Mouse (Mus musculus) retina, postnatal 1 day (tissue): ENCODE measurements around the gene Adgrf5.
"Not testable (repeated sequence)": the region's sequence is repeated elsewhere in the genome, so short reads cannot be mapped to it uniquely, and the experiment has no call there.

Experiments
- DNase-seq: peaks from one replicate; pipeline ENCODE4 v3.0.0-alpha.2; 2012

Gene Adgrf5

DNA sequence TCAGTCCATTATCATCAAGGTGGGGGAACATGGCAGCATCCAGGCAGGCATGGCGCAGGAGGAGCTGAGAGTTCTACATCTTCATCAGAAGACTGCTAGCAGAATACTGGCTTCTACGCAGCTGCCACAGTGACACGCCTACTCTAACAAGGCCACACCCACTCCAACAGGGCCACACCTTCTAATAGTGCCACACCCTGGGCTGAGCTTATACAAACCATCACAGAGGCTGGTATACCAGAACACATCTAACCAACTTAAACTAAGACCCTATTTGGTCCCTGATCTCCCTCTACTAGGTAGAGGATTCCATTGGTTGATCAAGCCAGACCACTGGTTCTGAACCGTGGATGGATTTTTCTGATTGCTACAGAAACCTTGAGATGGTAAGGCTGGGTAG lies 112.3 kb downstream of the Adgrf5 start:
- DNase-seq: no peak

DNA sequence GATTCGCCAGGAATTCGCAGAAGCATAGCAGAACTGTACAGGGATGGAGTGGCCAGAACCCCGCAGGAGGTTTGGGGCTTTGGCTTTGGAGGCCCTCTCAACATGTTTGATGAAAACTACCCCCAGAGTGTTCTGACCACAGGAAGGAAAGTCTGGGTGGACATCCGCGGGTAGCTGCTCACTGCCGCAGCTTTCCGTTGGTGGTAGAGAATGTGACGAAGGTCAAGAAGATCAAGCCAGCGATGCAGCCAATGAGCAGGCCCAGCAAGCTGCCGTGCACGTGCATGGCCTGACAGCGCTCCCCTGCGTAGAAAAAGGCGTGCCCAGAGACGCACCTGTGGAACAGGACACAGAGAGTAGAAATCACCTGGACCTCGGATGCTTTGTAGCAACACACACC lies 114.5 kb downstream of the Adgrf5 start:
- no peak for DNase-seq

DNA sequence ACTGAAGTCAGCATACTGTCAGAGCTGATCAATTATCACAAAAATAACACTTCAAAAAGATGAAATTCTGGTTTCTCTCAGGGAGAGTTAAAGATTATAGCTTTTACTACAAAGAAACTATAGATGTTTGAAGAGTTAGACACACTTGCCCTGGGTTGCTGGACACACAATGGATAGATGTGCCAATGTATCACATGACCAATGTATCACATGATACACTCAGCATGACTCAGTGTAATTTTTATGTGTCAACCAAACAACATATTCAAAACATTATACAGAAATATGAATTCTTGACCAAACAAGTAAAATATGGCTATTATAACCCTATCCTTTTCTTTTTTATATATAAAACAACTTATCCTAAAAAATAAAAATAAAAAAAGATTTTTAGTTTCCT lies 117.4 kb downstream of the Adgrf5 start:
- no peak for DNase-seq

DNA sequence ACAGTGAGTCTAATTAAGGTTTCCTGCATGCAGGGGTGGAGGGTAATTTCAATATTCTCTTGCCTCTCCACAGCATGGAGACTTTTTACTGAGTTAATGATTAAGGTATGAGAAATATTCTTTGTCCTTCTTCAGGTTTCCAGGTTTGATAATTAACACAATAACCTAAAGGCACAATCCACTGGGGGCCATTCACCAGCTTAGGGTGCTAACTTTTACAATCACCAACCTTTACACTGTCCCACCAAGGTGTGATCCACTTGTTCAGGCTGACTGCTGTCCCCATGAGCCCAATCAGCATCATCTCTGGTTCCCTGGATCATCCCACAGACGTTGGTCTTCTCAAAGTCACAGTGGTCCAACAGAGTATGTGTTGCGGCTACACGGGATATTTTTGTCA lies 125.7 kb downstream of the Adgrf5 start:
- no peak for DNase-seq

DNA sequence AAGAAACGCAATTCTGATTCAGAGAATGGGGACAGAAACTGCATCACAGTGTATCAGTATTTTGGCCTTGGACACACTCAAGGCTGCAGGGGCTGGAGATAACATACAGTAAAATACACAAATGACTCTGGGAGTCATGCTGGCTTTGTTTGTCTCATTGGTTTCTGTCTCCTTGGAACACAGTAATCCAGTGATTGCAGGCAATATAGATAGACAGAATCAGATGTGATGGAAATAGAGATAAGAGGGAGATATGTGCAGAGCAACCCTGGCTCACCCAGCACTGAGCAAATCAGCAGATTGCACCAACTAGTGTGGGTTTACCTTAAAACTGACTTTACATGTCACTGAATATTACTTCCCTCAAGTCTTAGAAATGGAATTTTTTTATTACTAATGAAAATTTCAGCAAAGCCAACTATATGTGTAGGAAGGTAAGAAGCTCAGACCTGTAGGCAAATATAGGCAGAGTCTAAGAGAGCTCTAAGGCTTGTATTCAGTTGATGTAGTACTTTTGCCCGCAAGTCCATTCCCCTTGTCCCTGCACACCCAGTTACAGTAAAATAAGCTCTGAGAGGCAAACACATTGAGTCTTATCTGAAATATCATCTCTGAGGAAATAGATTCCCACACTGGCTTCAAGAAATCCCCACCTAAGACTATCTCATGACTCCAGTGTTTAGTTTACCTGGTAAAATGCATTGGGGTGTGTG lies 128.3 kb downstream of the Adgrf5 start:
- DNase-seq: no peak

DNA sequence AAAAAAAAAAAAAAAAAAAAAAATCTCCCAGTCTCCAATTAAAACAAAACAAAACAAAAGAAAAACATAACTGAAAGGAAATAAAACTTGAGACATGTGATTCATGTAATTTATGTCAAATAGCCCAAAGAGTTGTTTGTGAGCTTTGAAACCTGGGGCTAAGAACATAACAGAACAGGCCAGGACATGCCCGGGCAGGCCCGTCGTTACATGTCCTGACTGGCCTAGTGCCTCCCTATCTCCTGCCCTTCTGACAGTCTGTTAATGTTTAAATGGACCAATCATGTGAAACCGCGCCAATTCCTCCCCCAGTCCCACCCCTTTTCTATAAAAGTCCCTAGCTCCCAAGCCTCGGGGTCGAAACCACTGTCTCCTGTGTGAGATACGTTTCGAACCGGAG lies 130.1 kb downstream of the Adgrf5 start:
- DNase-seq: not testable (repeated sequence)

DNA sequence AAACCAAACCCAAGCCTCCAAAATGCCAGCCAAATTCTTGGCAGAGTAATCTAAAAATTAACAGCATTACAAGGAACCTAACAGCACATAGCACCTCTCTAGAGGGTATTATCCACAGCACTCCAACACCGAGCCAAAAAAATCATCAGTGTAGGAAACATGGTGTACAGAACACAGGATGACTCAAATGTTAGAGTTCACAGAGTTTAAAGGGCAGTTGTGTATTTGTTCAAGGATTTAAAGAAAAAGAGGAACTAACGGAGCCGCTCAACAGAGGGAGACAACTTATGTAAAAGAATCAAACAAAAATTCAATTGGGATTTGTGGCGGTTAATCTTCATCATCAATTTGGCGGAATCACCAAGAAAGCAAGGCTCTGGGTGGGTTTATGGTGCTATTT lies 135.3 kb downstream of the Adgrf5 start:
- DNase-seq: no peak

DNA sequence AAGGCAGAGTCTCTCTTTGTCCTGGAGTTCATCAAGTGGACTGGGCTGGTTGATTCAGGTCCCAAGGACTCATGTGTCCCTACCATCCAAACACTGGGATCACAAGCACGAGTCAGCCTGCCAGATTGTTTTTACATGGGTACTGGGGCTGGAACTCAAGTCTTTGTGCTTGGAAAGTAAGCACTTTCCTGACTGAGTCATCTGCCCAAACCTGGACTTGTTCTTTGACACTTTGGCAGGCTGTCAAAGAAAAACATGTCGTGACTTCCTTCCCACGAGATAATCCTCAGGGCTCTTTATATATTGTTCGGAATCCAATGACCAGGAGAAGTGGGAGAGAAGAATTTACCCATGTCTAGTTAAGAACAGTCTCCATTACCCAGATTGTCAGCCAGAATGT lies 137.3 kb downstream of the Adgrf5 start:
- DNase-seq: no peak

DNA sequence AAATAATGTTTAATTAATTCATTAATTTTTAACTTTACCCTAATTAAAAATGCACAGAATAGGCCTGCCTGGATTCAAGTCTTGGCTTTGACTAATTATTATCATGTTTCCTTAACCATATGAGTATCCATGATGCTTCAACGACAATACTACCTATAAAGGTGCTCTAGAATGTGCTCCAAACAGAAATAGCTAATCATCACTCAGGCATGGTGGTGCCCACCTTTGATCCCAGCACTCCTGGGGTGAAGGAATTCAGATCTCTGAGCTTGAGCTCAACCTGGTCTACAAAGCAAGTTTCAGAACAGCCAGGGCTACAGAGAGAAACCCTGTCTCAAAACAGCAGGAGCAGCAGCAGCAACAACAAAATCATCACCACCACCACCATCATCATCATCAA lies 140.3 kb downstream of the Adgrf5 start:
- DNase-seq: no peak

DNA sequence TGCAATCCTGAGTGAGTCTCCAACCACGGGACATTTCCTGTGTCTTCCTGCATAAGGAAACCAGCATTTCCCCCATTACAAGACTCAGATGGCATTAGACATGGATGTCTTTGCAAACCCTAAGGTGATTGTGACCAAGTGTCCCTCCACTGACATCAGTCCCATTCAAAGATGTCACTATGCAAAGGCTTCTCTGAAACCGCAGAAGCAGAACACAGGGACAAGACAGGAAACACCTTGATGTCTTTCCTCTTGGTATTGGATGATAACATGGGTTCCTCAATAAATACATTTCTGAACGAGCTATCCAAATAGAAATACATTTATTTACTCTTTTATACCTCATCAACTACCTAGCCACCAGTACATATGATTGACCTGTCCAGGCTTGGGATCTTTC lies 141.0 kb downstream of the Adgrf5 start:
- DNase-seq: no peak

DNA sequence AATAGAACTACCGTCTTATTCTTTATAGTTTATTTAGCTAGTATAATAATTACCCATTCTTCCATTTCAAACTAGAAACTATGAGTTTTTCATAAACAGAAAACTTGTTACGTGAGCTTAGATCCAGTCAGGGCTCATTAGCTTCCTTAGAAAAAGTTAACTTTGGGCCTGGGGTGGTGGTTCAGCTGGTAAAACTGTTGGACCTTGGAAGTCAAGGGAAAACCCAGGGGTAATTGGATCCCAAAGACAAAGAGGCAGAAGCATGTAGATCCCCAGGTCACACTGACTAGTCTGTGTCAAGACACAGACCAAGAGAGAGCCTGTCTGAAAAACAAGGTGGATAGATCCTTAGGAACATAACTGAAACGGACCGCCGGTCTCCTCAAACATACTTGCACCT lies 141.4 kb downstream of the Adgrf5 start:
- DNase-seq: no peak

DNA sequence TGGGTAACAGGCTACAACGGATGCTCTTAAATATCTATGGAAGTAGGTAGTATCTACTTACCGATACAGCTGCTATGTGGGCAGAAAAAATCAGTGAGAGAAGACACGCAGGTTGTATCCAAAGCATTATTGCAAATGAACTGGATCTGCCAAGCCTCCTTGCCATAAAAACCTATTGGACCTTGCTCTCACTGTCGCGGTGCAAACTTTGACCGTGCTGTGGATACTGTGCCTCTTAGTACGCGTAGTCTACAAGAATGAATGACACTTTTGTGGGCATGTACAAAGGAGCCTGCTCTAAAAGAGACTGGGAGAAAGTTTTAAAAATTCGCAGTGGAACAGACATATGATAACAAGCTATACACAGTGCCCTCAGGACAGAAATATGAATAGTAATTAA lies 142.3 kb downstream of the Adgrf5 start, which contains the start of gene Mep1a:
Mep1a (minus strand) TSS at position 221 of the 400 bp plus-strand sequence.
- DNase-seq: no peak

DNA sequence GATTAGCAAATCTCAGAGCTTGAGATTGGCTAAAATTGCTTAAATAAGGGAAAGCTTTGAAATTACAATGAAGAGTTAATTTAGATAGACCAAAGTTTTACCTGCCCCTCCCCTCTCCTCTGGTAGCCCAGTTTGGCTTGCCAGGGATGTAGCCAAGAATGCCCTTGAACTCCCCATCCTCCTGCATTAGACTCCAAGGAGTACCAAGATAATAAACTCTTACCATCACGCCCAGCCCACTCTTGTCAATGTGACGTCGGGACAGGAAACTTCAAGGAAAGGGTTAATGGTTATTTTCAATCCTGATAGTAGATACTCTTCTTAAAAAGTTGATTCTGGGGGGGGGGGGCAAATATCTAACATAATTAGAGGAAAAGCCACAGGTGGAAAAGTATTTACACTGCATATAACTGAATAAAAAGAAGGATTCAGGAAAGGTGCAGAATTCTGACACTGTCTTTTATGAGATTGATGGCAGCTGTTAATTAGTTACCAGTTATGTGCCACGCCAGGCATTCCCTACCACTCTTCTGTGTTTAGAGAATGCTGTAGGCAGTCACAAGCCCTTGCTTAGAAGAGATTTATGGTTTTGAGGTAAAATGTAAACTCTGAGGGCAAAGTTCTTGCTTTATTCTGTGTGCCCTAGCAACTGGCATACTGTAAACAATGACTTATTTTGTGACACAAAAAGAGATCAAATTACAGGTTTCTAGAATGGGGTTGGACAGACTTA lies 143.8 kb downstream of the Adgrf5 start:
- no peak for DNase-seq

DNA sequence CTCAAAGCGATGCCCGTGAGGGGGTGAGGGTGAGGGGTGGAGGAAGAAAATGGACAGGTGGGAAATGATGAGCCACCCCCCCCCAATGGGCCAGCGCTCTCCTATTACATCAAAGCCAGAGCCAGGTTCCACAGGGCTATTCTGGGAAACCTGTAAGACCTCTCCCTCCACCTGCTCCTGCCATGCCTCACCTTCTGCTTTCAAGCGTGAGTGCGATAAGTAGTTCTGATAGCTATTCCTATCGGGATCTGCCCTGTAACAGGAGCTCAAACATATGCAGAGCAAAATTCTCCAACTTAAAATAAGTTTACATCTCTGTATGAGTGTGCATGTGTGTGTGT lies 144.3 kb downstream of the Adgrf5 start:
- no peak for DNase-seq
